Mouse (Mus musculus) testis, adult 2 months (tissue): ENCODE data around the gene Psmf1.

ENCODE experiments used
- CTCF ChIP-seq: fragments of 200-500 bp; IDR thresholded peaks from 2 replicates; pipeline ENCODE4 v1.5.1; 2012; ENCODE audit warnings: low read depth, mild to moderate bottlenecking, inconsistent platforms, low read length, moderate library complexity; ENCODE audit not compliant: control insufficient read depth, insufficient read depth, insufficient replicate concordance
- POLR2A ChIP-seq: fragments of 200-500 bp; IDR thresholded peaks from 2 replicates; pipeline ENCODE4 v1.6.1; 2012; ENCODE audit warnings: low read depth, mild to moderate bottlenecking, inconsistent platforms, low read length, moderate library complexity; ENCODE audit not compliant: control insufficient read depth

DNA sequence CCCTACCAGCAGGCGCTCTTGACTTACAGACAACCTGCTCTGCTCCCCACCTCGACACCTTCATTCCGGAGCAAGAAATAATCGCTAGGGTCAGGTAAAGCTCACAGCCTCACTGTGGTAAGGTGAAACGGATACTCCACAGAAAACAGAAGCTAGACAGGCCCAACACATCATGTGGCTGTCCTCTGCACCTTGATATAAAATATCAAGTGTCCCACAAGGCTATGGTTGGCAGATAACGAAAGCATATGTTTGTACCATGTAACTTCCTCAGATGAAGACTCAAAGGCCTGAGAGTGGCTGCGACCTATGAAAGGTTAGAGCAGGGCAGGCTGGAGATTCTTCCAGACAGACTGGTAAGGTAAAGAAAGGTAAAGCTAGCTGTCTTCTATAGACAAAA is 4.5 kb downstream of the Psmf1 start:
- TF ChIP-seq CTCF (no peak), POLR2A (no peak)
